Mouse (Mus musculus): ENCODE measurements at regions not wholly inside any gene's neighbourhood (a gene's known extent, or its start where the extent isn't known, plus 50 kb on each side); places are given as distances from the start of the nearest gene placed in this dataset.

DNA sequence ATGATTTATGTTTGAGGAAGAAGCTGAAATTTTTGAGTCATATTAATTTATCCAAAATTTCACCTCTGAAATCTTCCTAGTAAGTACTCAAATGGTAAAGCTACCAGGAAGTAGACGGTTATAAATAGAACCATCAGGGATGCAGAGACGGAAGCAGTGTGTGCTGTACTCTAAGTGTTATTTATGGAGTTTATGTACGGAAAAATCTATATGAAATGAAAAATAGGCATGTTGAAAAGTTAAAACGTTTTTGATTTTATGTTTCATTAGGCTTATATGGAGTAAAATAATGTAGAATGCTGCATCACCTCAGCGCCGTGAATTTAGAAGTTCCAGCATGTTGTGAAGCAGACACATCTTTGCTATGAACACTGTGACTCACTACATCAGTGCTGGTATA is 149.1 kb upstream of the Cypt12 start:
- no peak for DNase-seq (ENCODE audit: low spot score)
- H3K4me1 ChIP-seq (ENCODE audit: control insufficient read depth, insufficient read depth, low read length) = peaks cover 3% of the 10 kb centered on the region; the same call in 1 of the 2 replicates
- H3K27me3 ChIP-seq (ENCODE audit: control insufficient read depth, insufficient read depth, low read length) = peaks cover 43% of the 10 kb centered on the region
- H3K9me3 ChIP-seq (ENCODE audit: control insufficient read depth, low read length) = no peaks in the 10 kb centered on the region
- TF ChIP-seq POLR2A (IDR thresholded peaks at IDR 0.05; ENCODE audit: borderline replicate concordance, extremely low read depth, insufficient read depth, insufficient read length) = no peak
- H3K4me2 ChIP-seq (replicated peaks; ENCODE audit: low read depth, low read length, severe bottlenecking) = no peak overlapping the region
- H3K9ac ChIP-seq (ENCODE audit: low read depth, low read length, severe bottlenecking) = no peak overlapping the region
- H3K36me3 ChIP-seq (ENCODE audit: control insufficient read depth, insufficient read depth, low read length) = no peaks in the 10 kb centered on the region
- H3K27ac ChIP-seq (replicated peaks; ENCODE audit: low read depth, low read length) = no peak overlapping the region
- 47% methylated on average over 6 of the region's 6 CpGs for WGBS
- H3K4me3 ChIP-seq (replicated peaks; ENCODE audit: low read length) = no peak overlapping the region
- ATAC-seq (ENCODE audit: low FRiP score, low read depth) = no peak

DNA sequence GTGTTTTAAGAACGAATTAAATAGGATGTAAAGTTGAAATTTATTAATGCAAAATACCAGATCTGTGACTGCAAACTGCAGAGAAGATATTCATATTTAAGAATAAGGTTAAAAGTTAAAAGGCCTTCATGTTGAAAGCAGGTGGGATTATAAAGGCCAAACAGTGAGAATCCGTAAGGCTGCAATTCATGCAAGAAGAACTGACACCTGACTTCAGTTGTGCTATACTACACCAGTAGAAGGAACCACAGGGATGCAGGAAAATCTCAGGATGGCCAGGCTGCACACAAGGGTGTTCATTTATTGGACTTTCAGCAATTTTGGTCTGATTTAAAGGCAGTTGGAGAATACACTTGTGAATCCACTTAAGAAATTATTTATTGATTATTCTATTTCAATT is 147.4 kb upstream of the Cypt12 start:
- Histone ChIP-seq H3K4me1 (ENCODE audit: control insufficient read depth, insufficient read depth, low read length) (no peaks in the 10 kb centered on the region), H3K9ac (ENCODE audit: low read depth, low read length, severe bottlenecking) (no peak overlapping the region), H3K9me3 (ENCODE audit: control insufficient read depth, low read length) (no peaks in the 10 kb centered on the region), H3K36me3 (ENCODE audit: control insufficient read depth, insufficient read depth, low read length) (no peaks in the 10 kb centered on the region), H3K4me2 (replicated peaks; ENCODE audit: low read depth, low read length, severe bottlenecking) (no peak overlapping the region), H3K27ac (replicated peaks; ENCODE audit: low read depth, low read length) (no peak overlapping the region), H3K27me3 (ENCODE audit: control insufficient read depth, insufficient read depth, low read length) (peaks cover 26% of the 10 kb centered on the region), H3K4me3 (replicated peaks; ENCODE audit: low read length) (no peak overlapping the region)
- DNase-seq (ENCODE audit: low spot score) (no peak), ATAC-seq (ENCODE audit: low FRiP score, low read depth) (no peak)
- no peak for TF ChIP-seq POLR2A (IDR thresholded peaks at IDR 0.05; ENCODE audit: borderline replicate concordance, extremely low read depth, insufficient read depth, insufficient read length)
- WGBS = 59% methylated on average over 2 of the region's 2 CpGs

DNA sequence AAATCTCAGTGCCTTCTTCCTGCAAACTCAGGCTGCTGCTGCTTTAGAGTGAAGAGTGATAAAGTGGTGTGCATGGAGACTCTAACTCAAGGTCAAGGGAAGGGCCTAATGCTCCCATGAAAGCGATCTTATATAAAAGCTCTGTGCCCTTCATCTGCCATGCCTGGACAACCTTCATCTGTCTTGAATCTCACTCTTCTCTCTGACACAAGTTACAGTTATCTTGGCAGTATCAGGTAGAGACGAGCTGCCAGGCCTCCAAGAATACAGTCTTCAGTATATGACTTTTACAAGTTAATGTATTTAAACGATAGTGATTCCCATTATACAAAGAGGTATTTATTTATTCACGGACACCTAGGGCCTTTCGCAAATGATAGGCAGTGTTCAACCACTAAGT is 146.7 kb upstream of the Cypt12 start:
- Histone ChIP-seq H3K27me3 (ENCODE audit: control insufficient read depth, insufficient read depth, low read length) (peaks cover 19% of the 10 kb centered on the region), H3K9ac (ENCODE audit: low read depth, low read length, severe bottlenecking) (no peak overlapping the region), H3K4me3 (replicated peaks; ENCODE audit: low read length) (no peak overlapping the region), H3K27ac (replicated peaks; ENCODE audit: low read depth, low read length) (no peak overlapping the region), H3K36me3 (ENCODE audit: control insufficient read depth, insufficient read depth, low read length) (no peaks in the 10 kb centered on the region), H3K4me2 (replicated peaks; ENCODE audit: low read depth, low read length, severe bottlenecking) (no peak overlapping the region), H3K9me3 (ENCODE audit: control insufficient read depth, low read length) (no peaks in the 10 kb centered on the region), H3K4me1 (ENCODE audit: control insufficient read depth, insufficient read depth, low read length) (no peaks in the 10 kb centered on the region)
- WGBS = 74% methylated on average over 5 of the region's 5 CpGs
- DNase-seq (ENCODE audit: low spot score) (no peak), ATAC-seq (ENCODE audit: low FRiP score, low read depth) (no peak)
- no peak for TF ChIP-seq POLR2A (IDR thresholded peaks at IDR 0.05; ENCODE audit: borderline replicate concordance, extremely low read depth, insufficient read depth, insufficient read length)

DNA sequence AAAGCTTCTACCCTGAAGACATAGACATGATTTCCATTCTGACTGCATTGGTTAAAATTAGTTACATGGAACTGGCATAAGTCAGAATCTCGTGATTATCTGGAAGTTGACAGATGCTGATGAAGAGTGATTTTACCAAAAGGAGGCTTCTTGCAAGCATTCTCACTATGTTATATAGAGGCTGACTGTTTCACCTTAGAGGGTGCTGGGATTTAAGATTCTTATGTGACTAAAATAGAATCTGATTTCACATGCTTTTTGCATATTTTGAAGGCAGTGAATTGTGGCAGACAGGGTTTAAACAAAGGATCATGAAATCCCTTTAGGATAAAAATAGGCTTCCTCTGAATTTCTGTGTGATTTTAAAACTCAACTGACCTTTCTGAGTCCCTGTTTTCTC is 143.0 kb upstream of the Cypt12 start:
- Histone ChIP-seq H3K9ac (ENCODE audit: low read depth, low read length, severe bottlenecking) (no peak overlapping the region), H3K4me1 (ENCODE audit: control insufficient read depth, insufficient read depth, low read length) (no peaks in the 10 kb centered on the region), H3K36me3 (ENCODE audit: control insufficient read depth, insufficient read depth, low read length) (no peaks in the 10 kb centered on the region), H3K9me3 (ENCODE audit: control insufficient read depth, low read length) (no peaks in the 10 kb centered on the region), H3K27ac (replicated peaks; ENCODE audit: low read depth, low read length) (no peak overlapping the region), H3K4me3 (replicated peaks; ENCODE audit: low read length) (no peak overlapping the region), H3K27me3 (ENCODE audit: control insufficient read depth, insufficient read depth, low read length) (no peaks in the 10 kb centered on the region), H3K4me2 (replicated peaks; ENCODE audit: low read depth, low read length, severe bottlenecking) (no peak overlapping the region)
- WGBS = 68% methylated on average over 1 of the region's 1 CpGs
- TF ChIP-seq POLR2A (IDR thresholded peaks at IDR 0.05; ENCODE audit: borderline replicate concordance, extremely low read depth, insufficient read depth, insufficient read length) = no peak
- ATAC-seq (ENCODE audit: low FRiP score, low read depth) (no peak), DNase-seq (ENCODE audit: low spot score) (no peak)

DNA sequence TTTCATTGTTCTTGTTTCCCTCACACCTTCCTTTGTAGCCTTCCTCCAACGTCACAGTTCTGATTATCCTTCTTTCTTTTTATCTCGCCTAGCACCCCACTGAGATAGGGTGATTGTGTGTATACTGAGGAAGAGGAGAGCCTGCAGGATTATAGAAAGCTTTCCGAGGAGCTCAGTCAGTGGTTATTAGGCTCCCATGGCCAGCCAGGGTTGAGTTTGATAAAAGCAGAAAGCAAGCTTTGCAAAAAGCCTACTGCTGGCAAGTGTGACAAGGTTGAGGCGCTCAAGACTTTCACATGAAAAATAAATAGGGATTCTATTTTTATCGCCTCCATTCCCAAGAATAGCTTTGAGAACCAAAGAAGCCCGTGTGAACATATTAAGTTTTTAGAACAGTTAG is 136.9 kb upstream of the Cypt12 start:
- no peak overlapping the region for H3K9ac ChIP-seq (ENCODE audit: low read depth, low read length, severe bottlenecking)
- no peak overlapping the region for H3K4me2 ChIP-seq (replicated peaks; ENCODE audit: low read depth, low read length, severe bottlenecking)
- H3K4me3 ChIP-seq (replicated peaks; ENCODE audit: low read length) = no peak overlapping the region
- H3K27me3 ChIP-seq (ENCODE audit: control insufficient read depth, insufficient read depth, low read length) = no peaks in the 10 kb centered on the region
- no peaks in the 10 kb centered on the region for H3K4me1 ChIP-seq (ENCODE audit: control insufficient read depth, insufficient read depth, low read length)
- no peak for TF ChIP-seq POLR2A (IDR thresholded peaks at IDR 0.05; ENCODE audit: borderline replicate concordance, extremely low read depth, insufficient read depth, insufficient read length)
- ATAC-seq (ENCODE audit: low FRiP score, low read depth) (no peak), DNase-seq (ENCODE audit: low spot score) (no peak)
- H3K36me3 ChIP-seq (ENCODE audit: control insufficient read depth, insufficient read depth, low read length) = no peaks in the 10 kb centered on the region
- 60% methylated on average over 6 of the region's 6 CpGs for WGBS
- H3K27ac ChIP-seq (replicated peaks; ENCODE audit: low read depth, low read length) = no peak overlapping the region
- H3K9me3 ChIP-seq (ENCODE audit: control insufficient read depth, low read length) = no peaks in the 10 kb centered on the region

DNA sequence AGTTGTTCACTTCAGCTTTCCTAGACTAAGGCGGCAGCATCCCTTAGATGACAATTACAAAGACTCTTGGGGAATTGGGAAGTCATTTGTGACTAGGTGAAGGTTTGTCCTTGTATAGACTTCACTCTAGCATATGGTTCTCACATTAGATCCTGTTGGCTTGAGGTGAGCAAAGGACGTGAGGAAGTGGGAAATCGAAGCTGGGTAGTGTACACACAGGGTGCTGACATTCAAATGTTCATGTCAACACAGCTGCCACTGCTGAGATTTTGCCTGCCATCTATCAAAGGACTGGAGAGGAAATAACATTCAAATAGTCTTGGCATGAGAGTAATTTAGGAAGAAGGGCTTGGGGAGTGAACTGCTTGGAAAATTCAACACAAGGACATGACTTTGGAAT is 124.0 kb upstream of the Cypt12 start:
- Histone ChIP-seq H3K4me1 (ENCODE audit: control insufficient read depth, insufficient read depth, low read length) (no peaks in the 10 kb centered on the region), H3K27me3 (ENCODE audit: control insufficient read depth, insufficient read depth, low read length) (no peaks in the 10 kb centered on the region), H3K4me3 (replicated peaks; ENCODE audit: low read length) (no peak overlapping the region), H3K4me2 (replicated peaks; ENCODE audit: low read depth, low read length, severe bottlenecking) (no peak overlapping the region), H3K27ac (replicated peaks; ENCODE audit: low read depth, low read length) (no peak overlapping the region), H3K36me3 (ENCODE audit: control insufficient read depth, insufficient read depth, low read length) (no peaks in the 10 kb centered on the region), H3K9ac (ENCODE audit: low read depth, low read length, severe bottlenecking) (no peak overlapping the region), H3K9me3 (ENCODE audit: control insufficient read depth, low read length) (no peaks in the 10 kb centered on the region)
- WGBS = 68% methylated on average over 3 of the region's 3 CpGs
- TF ChIP-seq POLR2A (IDR thresholded peaks at IDR 0.05; ENCODE audit: borderline replicate concordance, extremely low read depth, insufficient read depth, insufficient read length) = no peak
- ATAC-seq (ENCODE audit: low FRiP score, low read depth) = no peak
- no peak for DNase-seq (ENCODE audit: low spot score)

Data from limb, embryonic 14.5 days (tissue).